Mouse (Mus musculus): ENCODE measurements around the gene Nsun2.
"Not testable (repeated sequence)": the region's sequence is repeated elsewhere in the genome, so short reads cannot be mapped to it uniquely, and the experiment has no call there.

The Nsun2 gene

GRCm38 (mm10) chr13:69549980-69550379, 16.4 kb downstream of the Nsun2 start:
- in situ Hi-C loops (cut with MboI) = no loop called here

GRCm38 (mm10) chr13:69550831-69551230, 17.3 kb downstream of the Nsun2 start:
- in situ Hi-C loops (cut with MboI) = no loop called here

- in situ Hi-C loops (cut with MboI) = no loop called here
Observed at GRCm38 (mm10) chr13:69553024-69553423, 19.5 kb downstream of the Nsun2 start.

- in situ Hi-C loops (cut with MboI) = no loop called here
Observed at GRCm38 (mm10) chr13:69554255-69554654, 20.7 kb downstream of the Nsun2 start.

GRCm38 (mm10) chr13:69555045-69555444, 21.5 kb downstream of the Nsun2 start:
- in situ Hi-C loops (cut with MboI) = no loop called here

- in situ Hi-C loops (cut with MboI) = no loop called here
Observed at GRCm38 (mm10) chr13:69555957-69556482, 22.5 kb downstream of the Nsun2 start.

GRCm38 (mm10) chr13:69556728-69557127, 23.2 kb downstream of the Nsun2 start:
- in situ Hi-C loops (cut with MboI) = no loop called here

GRCm38 (mm10) chr13:69558098-69558660, 24.6 kb downstream of the Nsun2 start:
- in situ Hi-C loops (cut with MboI) = no loop called here

GRCm38 (mm10) chr13:69559291-69559961, 25.9 kb downstream of the Nsun2 start:
- in situ Hi-C loops (cut with MboI) = no loop called here

- in situ Hi-C loops (cut with MboI) = no loop called here
Observed at GRCm38 (mm10) chr13:69562004-69562403, 28.5 kb downstream of the Nsun2 start.

GRCm38 (mm10) chr13:69562654-69563574, 29.4 kb downstream of the Nsun2 start:
- in situ Hi-C loops (cut with MboI) = no loop called here

GRCm38 (mm10) chr13:69563905-69564304, 30.4 kb downstream of the Nsun2 start:
- in situ Hi-C loops (cut with MboI) = no loop called here

- in situ Hi-C loops (cut with MboI) = no loop called here
Observed at GRCm38 (mm10) chr13:69564573-69564972, 31.0 kb downstream of the Nsun2 start.

- in situ Hi-C loops (cut with MboI) = not testable (repeated sequence)
Observed at GRCm38 (mm10) chr13:69565401-69565800, 31.9 kb downstream of the Nsun2 start.

- in situ Hi-C loops (cut with MboI) = no loop called here
Observed at GRCm38 (mm10) chr13:69569201-69569600, 35.7 kb downstream of the Nsun2 start.

GRCm38 (mm10) chr13:69572594-69572993, 39.0 kb downstream of the Nsun2 start:
- in situ Hi-C loops (cut with MboI) = no loop called here

GRCm38 (mm10) chr13:69576676-69577075, 43.1 kb downstream of the Nsun2 start:
- in situ Hi-C loops (cut with MboI) = no loop called here

- in situ Hi-C loops (cut with MboI) = no loop called here
Observed at GRCm38 (mm10) chr13:69577181-69577834, 43.8 kb downstream of the Nsun2 start.

GRCm38 (mm10) chr13:69582411-69582810, 48.9 kb downstream of the Nsun2 start:
- in situ Hi-C loops (cut with MboI) = no loop called here

- in situ Hi-C loops (cut with MboI) = no loop called here
Observed at GRCm38 (mm10) chr13:69583591-69583990, 50.0 kb downstream of the Nsun2 start.

GRCm38 (mm10) chr13:69585828-69586227, 52.3 kb downstream of the Nsun2 start:
- in situ Hi-C loops (cut with MboI) = no loop called here

GRCm38 (mm10) chr13:69586337-69586736, 52.8 kb downstream of the Nsun2 start:
- in situ Hi-C loops (cut with MboI) = no loop called here
